Mouse (Mus musculus) kidney, embryonic 15.5 days (tissue): Measurements from ENCODE around the gene Rgs9. TPM values are rescaled to one million over a fixed set of nuclear protein-coding genes. Genes with fewer than 3 reads are reported as not detected.
A peak's percentile ranks its signal among the peaks of the same experiment; 100 is the strongest.
"Not testable (repeated sequence)": the region's sequence is repeated elsewhere in the genome, so short reads cannot be mapped to it uniquely, and the experiment has no call there.

Experiments
- ATAC-seq: fragments of 200-750 bp; cut with Nextera tagmentation; replicated peaks from 2 replicates; pipeline ENCODE4 v1.8.0; 2017; ENCODE audit warnings: moderate TSS enrichment; ENCODE audit not compliant: low FRiP score
- H3K27ac ChIP-seq: fragments of 300-500 bp; sonication (generic); 2 replicates; pipeline ENCODE4 v1.5.1; 2015; ENCODE audit warnings: mild to moderate bottlenecking, inconsistent platforms
- H3K27me3 ChIP-seq: fragments of 300-500 bp; sonication (generic); 2 replicates; pipeline ENCODE4 v1.6.1; 2015; ENCODE audit warnings: inconsistent platforms
- H3K36me3 ChIP-seq: fragments of 300-500 bp; sonication (generic); 2 replicates; pipeline ENCODE4 v1.6.1; 2015; ENCODE audit warnings: inconsistent platforms
- H3K4me1 ChIP-seq: fragments of 300-500 bp; sonication (generic); 2 replicates; pipeline ENCODE4 v1.6.1; 2015; ENCODE audit warnings: inconsistent platforms
- H3K4me2 ChIP-seq: fragments of 300-500 bp; sonication (generic); 2 replicates; pipeline ENCODE4 v1.6.1; 2015; ENCODE audit warnings: moderate library complexity, mild to moderate bottlenecking, inconsistent platforms
- H3K4me3 ChIP-seq: fragments of 300-500 bp; sonication (generic); replicated peaks from 2 replicates; pipeline ENCODE4 v1.5.1; 2015; ENCODE audit warnings: mild to moderate bottlenecking, inconsistent platforms
- H3K9ac ChIP-seq: fragments of 300-500 bp; sonication (generic); 2 replicates; pipeline ENCODE4 v1.6.1; 2015; ENCODE audit warnings: mild to moderate bottlenecking, inconsistent platforms
- H3K9me3 ChIP-seq: fragments of 300-500 bp; sonication (generic); replicated peaks from 2 replicates; pipeline ENCODE4 v1.6.1; 2016; ENCODE audit warnings: inconsistent platforms
- WGBS: fragments of 180-500 bp; shearing (Covaris S2); methylation state at CpG from one replicate; pipeline ENCODE4 v1.1.7; 2015; ENCODE audit warnings: mixed read lengths; 5-methylcytosine and 5-hydroxymethylcytosine counted together
- polyA plus RNA-seq: library from polyadenylated mRNA; unstranded; fragments of >200 nt; fragmentation: Nextera tagmentation; extraction: Ambion mirVana; gene quantifications from 2 replicates; pipeline ENCODE4 v1.2.1, GENCODE M21; 2015

The Rgs9 gene
- 1.3 and 1.8 TPM in 2 replicates for polyA plus RNA-seq

DNA sequence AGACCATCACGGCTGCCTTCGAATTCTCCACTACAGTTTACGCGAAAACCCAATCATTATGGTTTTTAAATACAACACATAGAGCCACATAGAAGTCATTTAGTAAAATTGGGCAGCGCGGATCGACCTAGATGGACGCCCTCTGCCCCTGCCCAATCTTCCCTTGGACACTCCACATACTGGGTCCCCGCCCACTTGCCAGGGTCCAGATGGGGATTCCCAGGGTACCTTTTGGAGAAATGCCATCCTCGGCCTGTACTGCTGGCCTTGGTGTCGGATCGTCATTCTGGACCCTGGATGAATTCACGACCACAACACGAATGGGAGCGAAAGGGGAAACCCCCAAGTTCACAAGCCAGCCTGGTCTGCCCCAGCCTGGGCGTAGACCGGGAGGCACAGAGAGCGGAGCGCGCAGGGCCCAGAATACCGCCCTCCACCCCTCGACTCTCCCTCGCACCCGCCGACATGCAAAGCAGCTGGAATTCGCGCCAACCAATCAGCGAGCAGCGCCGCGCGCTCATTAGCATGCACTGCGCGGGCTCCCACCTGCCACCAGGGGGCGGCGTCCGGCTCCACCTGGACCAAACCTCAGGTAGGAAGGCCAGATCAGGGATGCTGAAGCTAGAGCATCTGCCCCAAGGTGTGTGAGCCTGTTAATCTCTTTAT, at the start of gene Rgs9:
Gene Rgs9, minus strand, starts transcription at position 420 of the 666 bp plus-strand sequence.
- 4% methylated on average over 37 of the region's 37 CpGs for WGBS
- peaks cover 8% of the 10 kb centered on the region for H3K4me1 ChIP-seq
- H3K9ac ChIP-seq = peak within 1 kb of the TSS; percentile 42
- H3K9me3 ChIP-seq = no peaks in the 10 kb centered on the region
- H3K4me3 ChIP-seq = peak within 1 kb of the TSS; percentile 48
- H3K36me3 ChIP-seq = no peaks in the 10 kb centered on the region
- ATAC-seq = peak; percentile 99
- H3K27ac ChIP-seq = no peak within 1 kb of the TSS
- peaks cover 19% of the 10 kb centered on the region; the same call in 1 of the 2 replicates for H3K27me3 ChIP-seq
- peak within 1 kb of the TSS; percentile 81 for H3K4me2 ChIP-seq

DNA sequence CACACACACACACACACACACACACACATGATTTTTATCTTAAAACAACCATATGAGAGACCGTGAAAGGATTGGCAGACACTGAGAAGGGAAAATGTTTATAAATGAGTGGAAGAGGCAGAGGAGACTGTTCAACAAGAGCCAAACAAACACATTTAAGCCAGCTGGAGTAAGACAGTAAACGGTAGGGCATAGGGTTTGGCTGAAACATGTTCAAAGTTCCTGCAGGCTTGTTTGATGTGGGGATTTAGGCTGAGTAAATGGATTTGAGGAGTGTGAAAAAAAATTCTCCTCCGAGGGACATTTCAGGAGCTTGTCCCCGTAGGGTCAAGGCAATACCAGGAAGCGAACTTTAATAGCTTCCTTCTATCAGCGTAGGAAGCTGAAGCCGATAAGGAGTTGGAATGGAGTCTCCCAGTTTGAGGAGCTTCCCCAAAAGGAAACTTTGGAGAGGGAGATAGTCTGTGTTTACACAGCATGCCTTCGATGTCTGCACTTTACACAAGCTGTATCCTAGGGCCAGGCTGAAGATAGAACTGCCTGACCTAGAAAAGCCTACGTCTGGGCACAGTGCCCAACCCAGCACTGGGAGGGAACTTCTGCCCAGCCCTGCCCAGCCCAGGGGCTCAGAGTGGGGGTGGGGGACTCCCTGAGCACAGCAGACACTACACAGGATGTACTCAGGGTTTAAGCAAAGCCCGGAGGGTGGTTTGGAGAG, 49.5 kb upstream of the Rgs9 start:
- Histone ChIP-seq H3K4me2 (peak overlapping the region; percentile 17; the same call in 1 of the 2 replicates), H3K27ac (peak overlapping the region; percentile 22; the same call in 1 of the 2 replicates), H3K9me3 (no peaks in the 10 kb centered on the region), H3K4me3 (no peak overlapping the region), H3K4me1 (peaks cover 29% of the 10 kb centered on the region), H3K9ac (no peak overlapping the region), H3K36me3 (no peaks in the 10 kb centered on the region), H3K27me3 (no peaks in the 10 kb centered on the region)
- 48% methylated on average over 10 of the region's 10 CpGs for WGBS
- ATAC-seq = peak; percentile 68

GRCm38 (mm10) chr11:109343991-109344599, 46.2 kb upstream of the Rgs9 start:
- H3K4me3 ChIP-seq = no peak overlapping the region
- peak overlapping the region; percentile 25 for H3K27ac ChIP-seq
- ATAC-seq = peak; percentile 41; the same call in 1 of the 2 replicates
- no peaks in the 10 kb centered on the region for H3K27me3 ChIP-seq
- H3K4me1 ChIP-seq = peaks cover 29% of the 10 kb centered on the region
- 0 out of 2 replicates have a peak overlapping the region, but pooled peaks have one; percentile 12 for H3K4me2 ChIP-seq
- H3K36me3 ChIP-seq = no peaks in the 10 kb centered on the region
- no peaks in the 10 kb centered on the region for H3K9me3 ChIP-seq
- WGBS = 31% methylated on average over 10 of the region's 10 CpGs
- no peak overlapping the region for H3K9ac ChIP-seq

- Histone ChIP-seq H3K9ac (no peak overlapping the region), H3K27me3 (no peaks in the 10 kb centered on the region), H3K4me2 (0 out of 2 replicates have a peak overlapping the region, but pooled peaks have one; percentile 12), H3K36me3 (no peaks in the 10 kb centered on the region), H3K4me3 (no peak overlapping the region), H3K9me3 (no peaks in the 10 kb centered on the region), H3K4me1 (peaks cover 28% of the 10 kb centered on the region), H3K27ac (peak overlapping the region; percentile 25)
- 44% methylated on average over 7 of the region's 7 CpGs for WGBS
- no peak for ATAC-seq
Observed at GRCm38 (mm10) chr11:109343558-109343957, 45.6 kb upstream of the Rgs9 start.

DNA sequence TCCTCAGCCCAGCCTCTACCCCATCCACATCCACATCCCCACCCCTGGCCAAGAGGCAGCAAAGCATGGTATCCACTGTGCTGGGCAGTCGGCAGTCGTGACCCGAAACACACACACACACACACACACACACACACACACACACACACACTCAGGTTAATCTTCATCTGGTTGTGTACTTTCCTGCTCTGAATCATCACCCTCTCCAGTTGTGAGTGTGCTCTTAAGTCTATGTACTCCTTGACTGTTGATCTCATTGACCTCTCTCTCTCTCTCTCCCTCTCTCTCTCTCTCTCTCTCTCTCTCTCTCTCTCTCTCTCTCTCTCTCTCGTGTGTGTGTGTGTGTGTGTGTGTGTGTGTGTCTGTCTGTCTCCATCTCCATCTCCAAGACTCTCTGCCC, 44.7 kb upstream of the Rgs9 start:
- not testable (repeated sequence) for H3K27ac ChIP-seq, H3K4me2 ChIP-seq, H3K9ac ChIP-seq, H3K4me3 ChIP-seq, H3K36me3 ChIP-seq, H3K27me3 ChIP-seq, H3K9me3 ChIP-seq, ATAC-seq
- WGBS = 97% methylated on average over 3 of the region's 4 CpGs
- H3K4me1 ChIP-seq = peaks cover 22% of the 10 kb centered on the region

GRCm38 (mm10) chr11:109340541-109340940, 42.6 kb upstream of the Rgs9 start:
- Histone ChIP-seq H3K4me2 (no peak overlapping the region), H3K36me3 (no peaks in the 10 kb centered on the region), H3K9me3 (no peaks in the 10 kb centered on the region), H3K4me3 (no peak overlapping the region), H3K4me1 (peaks cover 9% of the 10 kb centered on the region; the same call in 1 of the 2 replicates), H3K27me3 (no peaks in the 10 kb centered on the region), H3K27ac (no peak overlapping the region), H3K9ac (no peak overlapping the region)
- 68% methylated on average over 5 of the region's 5 CpGs for WGBS
- ATAC-seq = no peak

GRCm38 (mm10) chr11:109339155-109339938, 41.4 kb upstream of the Rgs9 start:
- 92% methylated on average over 8 of the region's 8 CpGs for WGBS
- no peak for ATAC-seq

GRCm38 (mm10) chr11:109335890-109336289, 38.0 kb upstream of the Rgs9 start:
- peaks cover 13% of the 10 kb centered on the region for H3K4me1 ChIP-seq
- no peak overlapping the region for H3K9ac ChIP-seq
- H3K27me3 ChIP-seq = no peaks in the 10 kb centered on the region
- H3K27ac ChIP-seq = no peak overlapping the region
- H3K36me3 ChIP-seq = no peaks in the 10 kb centered on the region
- 70% methylated on average over 6 of the region's 6 CpGs for WGBS
- H3K4me3 ChIP-seq = no peak overlapping the region
- no peak for ATAC-seq
- no peaks in the 10 kb centered on the region for H3K9me3 ChIP-seq
- no peak overlapping the region for H3K4me2 ChIP-seq

More at GRCm38 (mm10) chr11:109339155-109339938, 41.4 kb upstream of the Rgs9 start:
- Histone ChIP-seq H3K4me3 (no peak overlapping the region), H3K9me3 (no peaks in the 10 kb centered on the region), H3K9ac (no peak overlapping the region), H3K4me1 (peaks cover 8% of the 10 kb centered on the region; the same call in 1 of the 2 replicates), H3K4me2 (no peak overlapping the region), H3K36me3 (no peaks in the 10 kb centered on the region), H3K27me3 (no peaks in the 10 kb centered on the region), H3K27ac (no peak overlapping the region)

DNA sequence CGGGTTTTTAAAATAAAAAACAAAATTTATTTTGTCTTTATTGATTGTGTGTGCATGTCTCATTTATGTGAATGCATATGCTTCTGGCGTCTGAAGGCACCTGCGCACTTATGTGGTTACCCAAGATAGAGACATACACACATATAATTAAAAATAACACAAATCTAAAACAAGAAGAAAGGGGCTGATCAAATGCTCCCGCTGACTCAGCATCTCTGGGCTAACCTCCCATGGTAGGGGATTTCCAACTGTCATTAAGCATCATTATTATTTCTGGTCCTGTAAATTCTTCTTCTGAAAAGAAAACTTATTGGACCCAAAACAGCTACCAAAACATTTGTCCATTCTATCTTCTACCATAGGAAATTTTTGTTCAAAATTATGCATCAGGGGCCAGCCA, 36.8 kb upstream of the Rgs9 start:
- no peak for ATAC-seq
- no peaks in the 10 kb centered on the region for H3K9me3 ChIP-seq
- H3K4me2 ChIP-seq = no peak overlapping the region
- no peaks in the 10 kb centered on the region for H3K27me3 ChIP-seq
- no peak overlapping the region for H3K9ac ChIP-seq
- H3K4me1 ChIP-seq = peaks cover 13% of the 10 kb centered on the region
- no peak overlapping the region for H3K27ac ChIP-seq
- no peak overlapping the region for H3K4me3 ChIP-seq
- 87% methylated on average over 4 of the region's 4 CpGs for WGBS
- no peaks in the 10 kb centered on the region for H3K36me3 ChIP-seq

GRCm38 (mm10) chr11:109332722-109333121, 34.8 kb upstream of the Rgs9 start:
- no peak overlapping the region for H3K27ac ChIP-seq
- no peaks in the 10 kb centered on the region for H3K27me3 ChIP-seq
- no peaks in the 10 kb centered on the region for H3K9me3 ChIP-seq
- H3K4me2 ChIP-seq = no peak overlapping the region
- 59% methylated on average over 6 of the region's 6 CpGs for WGBS
- H3K4me3 ChIP-seq = no peak overlapping the region
- H3K9ac ChIP-seq = no peak overlapping the region
- no peak for ATAC-seq
- H3K4me1 ChIP-seq = peaks cover 18% of the 10 kb centered on the region
- no peaks in the 10 kb centered on the region for H3K36me3 ChIP-seq

DNA sequence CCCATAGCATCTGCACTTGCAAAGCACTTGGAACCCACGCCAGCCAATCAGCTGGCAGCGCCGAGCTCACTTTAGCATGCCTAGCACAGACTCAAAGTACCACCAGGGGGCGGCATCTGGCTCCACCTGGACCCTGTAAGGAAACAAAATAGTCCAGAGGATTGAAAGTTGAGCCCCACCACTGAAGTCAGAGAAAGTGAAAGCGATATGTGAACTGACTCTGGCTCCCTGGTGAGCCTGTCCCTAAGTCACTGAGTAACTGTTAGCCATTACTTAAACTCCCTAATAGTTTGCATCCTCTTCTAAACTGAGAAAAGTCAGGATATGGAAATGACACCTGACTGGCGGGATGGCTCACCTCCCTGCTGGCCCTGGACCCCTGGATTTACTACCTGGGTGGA, 33.5 kb upstream of the Rgs9 start:
- Histone ChIP-seq H3K27me3 (no peaks in the 10 kb centered on the region), H3K4me2 (peak overlapping the region; percentile 65), H3K4me3 (peak overlapping the region; percentile 39), H3K27ac (no peak overlapping the region), H3K4me1 (peaks cover 18% of the 10 kb centered on the region), H3K9me3 (no peaks in the 10 kb centered on the region), H3K9ac (peak overlapping the region; percentile 16; the same call in 1 of the 2 replicates), H3K36me3 (no peaks in the 10 kb centered on the region)
- 3% methylated on average over 6 of the region's 6 CpGs for WGBS
- ATAC-seq = peak; percentile 94
